Mouse (Mus musculus): ENCODE results near the gene Olfr1058. TPM values are rescaled to one million over a fixed set of nuclear protein-coding genes. Genes with fewer than 3 reads are reported as not detected.
"Not testable (repeated sequence)": the region's sequence is repeated elsewhere in the genome, so short reads cannot be mapped to it uniquely, and the experiment has no call there.

Gene Olfr1058
- polyA plus RNA-seq (2014; fragmentation: Nextera tagmentation; extraction: Ambion mirVana): not detected in 2 replicates

DNA sequence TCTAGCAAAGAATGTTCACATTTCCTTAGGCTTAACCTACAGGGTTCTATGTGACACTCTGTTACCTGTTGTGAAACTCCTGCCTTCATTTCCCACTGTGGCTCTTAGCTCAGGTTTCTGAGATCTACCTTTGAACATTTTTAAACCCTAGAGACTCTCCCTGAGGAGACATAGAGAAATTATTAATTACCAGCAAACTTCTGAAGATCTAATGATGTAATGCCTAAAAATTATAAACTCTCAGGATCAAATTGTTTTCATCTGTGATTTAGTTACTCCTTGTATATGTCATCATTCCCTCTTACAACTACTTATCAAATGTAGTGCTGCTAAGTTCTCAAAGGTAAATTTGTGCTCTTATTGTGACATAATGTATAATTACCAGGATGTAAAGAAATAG is at the start of gene Olfr1058:
TSS of gene Olfr1058 (minus strand) at position 101 of the 400 bp plus-strand sequence.
- not testable (repeated sequence) for H3K4me1 ChIP-seq (ENCODE audit: control insufficient read depth, insufficient read depth, low read length); H3K9me3 ChIP-seq (replicated peaks; ENCODE audit: control insufficient read depth, low read length); DNase-seq (ENCODE audit: low spot score); H3K36me3 ChIP-seq (ENCODE audit: control insufficient read depth, insufficient read depth, low read length); H3K9ac ChIP-seq (ENCODE audit: low read length); H3K27me3 ChIP-seq (replicated peaks; ENCODE audit: control insufficient read depth, insufficient read depth, low read length); ATAC-seq; H3K4me3 ChIP-seq (ENCODE audit: low read depth, low read length); H3K27ac ChIP-seq (ENCODE audit: low read depth, low read length); H3K4me2 ChIP-seq (ENCODE audit: low read length)

DNA sequence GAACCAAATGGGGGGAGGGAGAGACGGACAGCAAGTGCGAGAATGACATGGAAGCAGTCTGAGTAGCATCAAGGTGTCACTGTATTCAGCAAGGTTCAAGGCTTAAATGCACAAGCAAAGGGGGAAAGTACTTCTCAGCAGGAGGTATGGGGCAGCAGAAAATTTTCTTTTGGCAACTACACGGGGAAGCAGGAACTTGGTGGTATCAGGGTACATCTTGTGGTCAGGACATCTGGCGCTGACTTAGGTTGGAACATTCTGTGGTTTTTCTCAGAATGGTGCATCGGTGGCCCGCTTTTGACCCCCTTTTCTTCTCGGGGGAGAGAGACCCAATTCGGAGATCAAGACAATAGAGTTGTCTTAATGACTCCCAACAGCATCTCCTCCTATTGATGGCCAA is 40.1 kb upstream of the Olfr1058 start:
- not testable (repeated sequence) for DNase-seq (ENCODE audit: low spot score); H3K27ac ChIP-seq (ENCODE audit: low read depth, low read length); H3K27me3 ChIP-seq (replicated peaks; ENCODE audit: control insufficient read depth, insufficient read depth, low read length); H3K4me3 ChIP-seq (ENCODE audit: low read depth, low read length); H3K9ac ChIP-seq (ENCODE audit: low read length); H3K4me1 ChIP-seq (ENCODE audit: control insufficient read depth, insufficient read depth, low read length); H3K36me3 ChIP-seq (ENCODE audit: control insufficient read depth, insufficient read depth, low read length); H3K4me2 ChIP-seq (ENCODE audit: low read length); ATAC-seq; H3K9me3 ChIP-seq (replicated peaks; ENCODE audit: control insufficient read depth, low read length)
- 93% methylated on average over 8 of the region's 8 CpGs for WGBS

GRCm38 (mm10) chr2:86426649-86427048 is 38.3 kb upstream of the Olfr1058 start, which contains the start of gene Olfr1062:
TSS of gene Olfr1062 (minus strand) at chr2:86426749.
- DNase-seq (ENCODE audit: low spot score); H3K9ac ChIP-seq (ENCODE audit: low read length); H3K27ac ChIP-seq (ENCODE audit: low read depth, low read length); H3K9me3 ChIP-seq (replicated peaks; ENCODE audit: control insufficient read depth, low read length); H3K4me3 ChIP-seq (ENCODE audit: low read depth, low read length); H3K36me3 ChIP-seq (ENCODE audit: control insufficient read depth, insufficient read depth, low read length); H3K27me3 ChIP-seq (replicated peaks; ENCODE audit: control insufficient read depth, insufficient read depth, low read length); ATAC-seq; H3K4me2 ChIP-seq (ENCODE audit: low read length); H3K4me1 ChIP-seq (ENCODE audit: control insufficient read depth, insufficient read depth, low read length): not testable (repeated sequence)

GRCm38 (mm10) chr2:86413950-86414349 is 25.6 kb upstream of the Olfr1058 start, which contains the start of gene Olfr1061:
TSS of gene Olfr1061 (minus strand) at chr2:86414050.
- Histone ChIP-seq H3K4me1 (ENCODE audit: control insufficient read depth, insufficient read depth, low read length) (no peaks in the 10 kb centered on the region), H3K9ac (ENCODE audit: low read length) (no peak within 1 kb of the TSS), H3K4me2 (ENCODE audit: low read length) (no peak within 1 kb of the TSS), H3K36me3 (ENCODE audit: control insufficient read depth, insufficient read depth, low read length) (no peaks in the 10 kb centered on the region), H3K27me3 (replicated peaks; ENCODE audit: control insufficient read depth, insufficient read depth, low read length) (no peaks in the 10 kb centered on the region), H3K4me3 (ENCODE audit: low read depth, low read length) (no peak within 1 kb of the TSS), H3K9me3 (replicated peaks; ENCODE audit: control insufficient read depth, low read length) (no peaks in the 10 kb centered on the region), H3K27ac (ENCODE audit: low read depth, low read length) (no peak within 1 kb of the TSS)
- ATAC-seq: no peak
- DNase-seq (ENCODE audit: low spot score): no peak
- 83% methylated on average over 1 of the region's 1 CpGs for WGBS

DNA sequence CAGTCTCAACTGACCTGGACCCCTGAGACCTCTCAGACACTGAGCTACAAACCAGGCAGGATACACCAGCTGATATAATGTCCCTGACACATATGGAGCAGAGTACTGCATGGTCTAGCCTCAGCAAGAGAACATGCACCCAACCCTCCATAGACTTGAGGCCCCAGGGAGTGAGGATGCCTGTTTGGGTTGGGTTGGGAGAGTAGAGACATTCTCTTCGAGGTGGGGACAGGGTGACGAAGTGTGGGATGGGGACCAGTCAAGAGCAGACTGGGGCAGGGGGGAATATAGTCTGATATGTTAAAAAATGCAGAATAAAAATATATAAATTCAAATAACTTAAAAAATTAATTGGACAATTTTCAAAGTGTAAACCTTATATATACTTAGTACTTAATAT is 6.8 kb upstream of the Olfr1058 start:
- Histone ChIP-seq H3K9ac (ENCODE audit: low read length) (no peak overlapping the region), H3K9me3 (replicated peaks; ENCODE audit: control insufficient read depth, low read length) (no peaks in the 10 kb centered on the region), H3K36me3 (ENCODE audit: control insufficient read depth, insufficient read depth, low read length) (no peaks in the 10 kb centered on the region), H3K4me3 (ENCODE audit: low read depth, low read length) (no peak overlapping the region), H3K4me1 (ENCODE audit: control insufficient read depth, insufficient read depth, low read length) (no peaks in the 10 kb centered on the region), H3K4me2 (ENCODE audit: low read length) (no peak overlapping the region), H3K27ac (ENCODE audit: low read depth, low read length) (no peak overlapping the region), H3K27me3 (replicated peaks; ENCODE audit: control insufficient read depth, insufficient read depth, low read length) (no peaks in the 10 kb centered on the region)
- WGBS: 95% methylated on average over 2 of the region's 2 CpGs
- ATAC-seq (no peak), DNase-seq (ENCODE audit: low spot score) (no peak)

DNA sequence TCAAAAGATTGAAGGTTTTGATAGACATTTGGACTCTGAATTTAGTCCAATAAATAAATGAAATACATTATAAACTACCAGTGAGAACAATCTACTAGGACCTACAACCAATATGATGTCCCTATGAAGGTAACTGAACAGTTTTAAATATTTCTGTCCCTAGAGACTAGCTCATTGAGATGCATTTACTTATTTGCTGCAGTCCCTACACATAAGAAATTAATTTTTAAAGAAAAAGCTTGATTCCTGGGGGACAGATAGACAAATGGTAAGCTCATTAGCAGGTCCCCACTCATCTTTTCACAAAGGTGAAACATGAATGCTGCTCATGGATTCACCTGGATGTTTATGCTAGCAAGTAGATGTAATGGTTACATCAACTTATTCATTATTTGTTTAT is 10.1 kb downstream of the Olfr1058 start, which contains the start of gene Olfr1057:
TSS of gene Olfr1057 (minus strand) at position 101 of the 400 bp plus-strand sequence.
- no peak within 1 kb of the TSS for H3K4me2 ChIP-seq (ENCODE audit: low read length)
- H3K9ac ChIP-seq (ENCODE audit: low read length): no peak within 1 kb of the TSS
- DNase-seq (ENCODE audit: low spot score) (no peak), ATAC-seq (no peak)
- no peaks in the 10 kb centered on the region for H3K36me3 ChIP-seq (ENCODE audit: control insufficient read depth, insufficient read depth, low read length)
- H3K4me3 ChIP-seq (ENCODE audit: low read depth, low read length): no peak within 1 kb of the TSS
- no peaks in the 10 kb centered on the region for H3K4me1 ChIP-seq (ENCODE audit: control insufficient read depth, insufficient read depth, low read length)
- no peaks in the 10 kb centered on the region for H3K9me3 ChIP-seq (replicated peaks; ENCODE audit: control insufficient read depth, low read length)
- no peak within 1 kb of the TSS for H3K27ac ChIP-seq (ENCODE audit: low read depth, low read length)
- H3K27me3 ChIP-seq (replicated peaks; ENCODE audit: control insufficient read depth, insufficient read depth, low read length): no peaks in the 10 kb centered on the region

GRCm38 (mm10) chr2:86366342-86366741 is 22.0 kb downstream of the Olfr1058 start:
- not testable (repeated sequence) for H3K4me2 ChIP-seq (ENCODE audit: low read length); H3K9ac ChIP-seq (ENCODE audit: low read length); H3K27me3 ChIP-seq (replicated peaks; ENCODE audit: control insufficient read depth, insufficient read depth, low read length); DNase-seq (ENCODE audit: low spot score); H3K9me3 ChIP-seq (replicated peaks; ENCODE audit: control insufficient read depth, low read length); H3K36me3 ChIP-seq (ENCODE audit: control insufficient read depth, insufficient read depth, low read length); ATAC-seq; H3K4me1 ChIP-seq (ENCODE audit: control insufficient read depth, insufficient read depth, low read length); H3K4me3 ChIP-seq (ENCODE audit: low read depth, low read length); H3K27ac ChIP-seq (ENCODE audit: low read depth, low read length)
- WGBS: no CpG with 5 or more reads among the region's 6 CpGs

DNA sequence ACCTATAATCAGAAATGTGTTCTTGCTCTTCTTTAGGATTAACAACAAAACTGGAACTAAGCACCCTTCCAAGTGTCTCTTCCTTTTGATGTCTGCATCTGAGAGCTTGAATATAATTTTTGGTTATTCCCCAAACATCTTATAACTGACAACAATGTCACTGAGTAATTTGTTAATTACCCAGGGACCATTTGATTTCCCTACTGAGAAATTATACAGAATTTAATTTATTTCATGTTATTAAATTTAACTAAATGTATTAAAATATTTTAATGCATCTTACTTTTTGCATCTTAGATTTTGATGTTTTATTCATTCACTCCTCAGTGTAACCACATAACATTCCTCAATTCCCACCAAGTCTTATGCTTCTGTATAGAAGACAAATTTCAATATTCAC is 26.0 kb downstream of the Olfr1058 start, which contains the start of gene Olfr1056:
TSS of gene Olfr1056 (minus strand) at position 101 of the 400 bp plus-strand sequence.
- H3K9me3 ChIP-seq (replicated peaks; ENCODE audit: control insufficient read depth, low read length): no peaks in the 10 kb centered on the region
- H3K27me3 ChIP-seq (replicated peaks; ENCODE audit: control insufficient read depth, insufficient read depth, low read length): no peaks in the 10 kb centered on the region
- H3K9ac ChIP-seq (ENCODE audit: low read length): no peak within 1 kb of the TSS
- ATAC-seq (no peak), DNase-seq (ENCODE audit: low spot score) (no peak)
- no peak within 1 kb of the TSS for H3K4me2 ChIP-seq (ENCODE audit: low read length)
- no peaks in the 10 kb centered on the region for H3K4me1 ChIP-seq (ENCODE audit: control insufficient read depth, insufficient read depth, low read length)
- no peak within 1 kb of the TSS for H3K27ac ChIP-seq (ENCODE audit: low read depth, low read length)
- no peak within 1 kb of the TSS for H3K4me3 ChIP-seq (ENCODE audit: low read depth, low read length)
- no peaks in the 10 kb centered on the region for H3K36me3 ChIP-seq (ENCODE audit: control insufficient read depth, insufficient read depth, low read length)

GRCm38 (mm10) chr2:86351751-86352150 is 36.6 kb downstream of the Olfr1058 start:
- not testable (repeated sequence) for H3K36me3 ChIP-seq (ENCODE audit: control insufficient read depth, insufficient read depth, low read length); H3K9ac ChIP-seq (ENCODE audit: low read length); H3K27me3 ChIP-seq (replicated peaks; ENCODE audit: control insufficient read depth, insufficient read depth, low read length); H3K9me3 ChIP-seq (replicated peaks; ENCODE audit: control insufficient read depth, low read length); H3K4me1 ChIP-seq (ENCODE audit: control insufficient read depth, insufficient read depth, low read length); ATAC-seq; H3K4me2 ChIP-seq (ENCODE audit: low read length); H3K4me3 ChIP-seq (ENCODE audit: low read depth, low read length); H3K27ac ChIP-seq (ENCODE audit: low read depth, low read length)
- 86% methylated on average over 1 of the region's 1 CpGs for WGBS
- DNase-seq (ENCODE audit: low spot score): peak; percentile 48
